Mouse (Mus musculus) heart, embryonic 13.5 days (tissue): Measurements from ENCODE around the gene Ddx39. TPM values are rescaled to one million over a fixed set of nuclear protein-coding genes. Genes with fewer than 3 reads are reported as not detected.

Source experiments
- ATAC-seq: fragments of 200-750 bp; cut with Nextera tagmentation; 2 replicates; pipeline ENCODE4 v1.8.0; 2017; ENCODE audit warnings: moderate TSS enrichment; ENCODE audit not compliant: insufficient number of reproducible peaks, low FRiP score, low TSS enrichment; ENCODE audit errors: extremely low read depth
- H3K27ac ChIP-seq: fragments of 300-500 bp; sonication (generic); replicated peaks from 2 replicates; pipeline ENCODE4 v1.5.1; 2015; ENCODE audit warnings: moderate library complexity, mild to moderate bottlenecking, inconsistent platforms
- H3K27me3 ChIP-seq: fragments of 300-500 bp; sonication (generic); replicated peaks from 2 replicates; pipeline ENCODE4 v1.6.1; 2015; ENCODE audit warnings: mild to moderate bottlenecking, inconsistent platforms
- H3K36me3 ChIP-seq: fragments of 300-500 bp; sonication (generic); 2 replicates; pipeline ENCODE4 v1.6.1; 2015; ENCODE audit warnings: mild to moderate bottlenecking, inconsistent platforms
- H3K4me1 ChIP-seq: fragments of 300-500 bp; sonication (generic); 2 replicates; pipeline ENCODE4 v1.6.1; 2015; ENCODE audit warnings: inconsistent platforms
- H3K4me2 ChIP-seq: fragments of 300-500 bp; sonication (generic); 2 replicates; pipeline ENCODE4 v1.6.1; 2015; ENCODE audit warnings: inconsistent platforms, mild to moderate bottlenecking, moderate library complexity
- H3K4me3 ChIP-seq: fragments of 300-500 bp; sonication (generic); 2 replicates; pipeline ENCODE4 v1.5.1; 2015; ENCODE audit warnings: moderate library complexity, mild to moderate bottlenecking, inconsistent platforms
- H3K9ac ChIP-seq: fragments of 300-500 bp; sonication (generic); 2 replicates; pipeline ENCODE4 v1.6.1; 2015; ENCODE audit warnings: inconsistent platforms, mild to moderate bottlenecking, moderate library complexity
- H3K9me3 ChIP-seq: fragments of 300-500 bp; sonication (generic); 2 replicates; pipeline ENCODE4 v1.6.1; 2016; ENCODE audit warnings: inconsistent platforms
- WGBS: fragments of 180-500 bp; shearing (Covaris S2); methylation state at CpG from one replicate; pipeline ENCODE4 v1.1.7; 2015; ENCODE audit warnings: mixed read lengths; 5-methylcytosine and 5-hydroxymethylcytosine counted together
- polyA plus RNA-seq: library from polyadenylated mRNA; unstranded; fragments of >200 nt; fragmentation: Nextera tagmentation; extraction: Ambion mirVana; gene quantifications from 2 replicates; pipeline ENCODE4 v1.2.1, GENCODE M21; 2015

Ddx39 gene
- polyA plus RNA-seq, 1 experiment from 2014 or later = 133 TPM

DNA sequence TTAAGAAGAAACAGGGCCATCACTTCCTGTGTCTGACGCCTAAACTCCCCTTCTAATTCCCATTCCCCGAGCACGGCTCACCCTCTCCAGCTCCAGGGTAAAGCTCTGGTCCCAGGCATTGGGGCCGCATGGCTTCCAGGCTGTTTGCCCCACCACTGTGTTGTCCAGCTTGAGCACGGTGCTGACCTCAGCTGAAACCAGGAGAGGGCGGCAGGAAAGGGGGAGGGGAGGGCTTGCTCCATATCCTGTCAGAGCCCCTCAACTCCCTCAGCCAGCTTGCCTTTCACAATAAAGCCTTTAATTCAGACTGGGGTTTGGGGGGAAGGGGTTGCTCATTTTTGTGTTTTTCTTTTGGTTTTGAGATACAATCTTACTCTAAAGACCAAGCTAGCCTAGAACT, 33.9 kb upstream of the Ddx39 start:
- peaks cover 22% of the 10 kb centered on the region for H3K4me1 ChIP-seq
- peak overlapping the region; percentile 70 for H3K27ac ChIP-seq
- H3K4me2 ChIP-seq = no peak overlapping the region
- no peak overlapping the region for H3K4me3 ChIP-seq
- H3K36me3 ChIP-seq = peaks cover 93% of the 10 kb centered on the region
- WGBS = 13% methylated on average over 6 of the region's 6 CpGs
- ATAC-seq = no peak
- H3K9ac ChIP-seq = no peak overlapping the region
- no peaks in the 10 kb centered on the region for H3K9me3 ChIP-seq
- no peaks in the 10 kb centered on the region for H3K27me3 ChIP-seq

DNA sequence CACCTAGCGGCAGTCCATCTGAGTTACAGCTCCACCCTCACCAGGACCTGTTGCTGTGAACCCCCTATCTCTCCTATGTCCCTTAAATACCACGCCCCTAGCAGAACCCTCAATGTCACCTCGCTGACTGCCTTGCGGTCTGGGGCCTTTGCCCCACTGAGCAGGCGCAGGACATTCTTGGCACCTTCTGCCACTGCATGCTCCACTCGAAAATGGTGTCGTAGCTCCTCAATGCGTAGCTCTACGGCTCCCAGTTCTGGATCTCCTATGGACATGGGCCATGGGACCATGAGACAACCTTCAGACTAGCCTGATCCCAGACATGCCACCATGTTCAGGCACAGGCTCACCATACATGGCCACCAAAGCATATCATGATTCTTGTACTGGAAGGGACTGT, 30.5 kb upstream of the Ddx39 start:
- Histone ChIP-seq H3K4me2 (no peak overlapping the region), H3K4me1 (peaks cover 22% of the 10 kb centered on the region), H3K36me3 (peaks cover 84% of the 10 kb centered on the region), H3K4me3 (no peak overlapping the region), H3K9ac (no peak overlapping the region), H3K27ac (no peak overlapping the region), H3K27me3 (no peaks in the 10 kb centered on the region), H3K9me3 (no peaks in the 10 kb centered on the region)
- no peak for ATAC-seq
- WGBS = 82% methylated on average over 9 of the region's 9 CpGs

DNA sequence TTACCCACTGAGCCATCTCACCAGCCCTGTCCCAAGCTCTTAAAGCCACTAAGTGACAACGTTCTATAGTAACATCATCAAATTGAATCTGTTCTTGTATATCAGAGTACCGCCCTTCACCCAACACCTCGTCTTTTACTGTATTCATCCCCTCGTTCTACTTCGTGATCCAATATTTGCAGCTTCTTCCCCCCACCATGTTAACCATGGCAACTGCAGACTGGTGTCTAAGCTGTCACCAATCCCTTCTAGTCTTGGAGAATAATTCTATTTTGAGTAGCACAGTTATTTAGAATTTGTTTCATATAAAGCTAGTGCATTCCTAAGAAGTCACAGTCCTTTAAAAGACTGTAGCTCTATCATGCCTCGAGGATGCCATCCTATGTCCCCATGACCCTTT, 25.7 kb upstream of the Ddx39 start:
- Histone ChIP-seq H3K9me3 (no peaks in the 10 kb centered on the region), H3K27me3 (no peaks in the 10 kb centered on the region)
- WGBS = 82% methylated on average over 6 of the region's 6 CpGs

DNA sequence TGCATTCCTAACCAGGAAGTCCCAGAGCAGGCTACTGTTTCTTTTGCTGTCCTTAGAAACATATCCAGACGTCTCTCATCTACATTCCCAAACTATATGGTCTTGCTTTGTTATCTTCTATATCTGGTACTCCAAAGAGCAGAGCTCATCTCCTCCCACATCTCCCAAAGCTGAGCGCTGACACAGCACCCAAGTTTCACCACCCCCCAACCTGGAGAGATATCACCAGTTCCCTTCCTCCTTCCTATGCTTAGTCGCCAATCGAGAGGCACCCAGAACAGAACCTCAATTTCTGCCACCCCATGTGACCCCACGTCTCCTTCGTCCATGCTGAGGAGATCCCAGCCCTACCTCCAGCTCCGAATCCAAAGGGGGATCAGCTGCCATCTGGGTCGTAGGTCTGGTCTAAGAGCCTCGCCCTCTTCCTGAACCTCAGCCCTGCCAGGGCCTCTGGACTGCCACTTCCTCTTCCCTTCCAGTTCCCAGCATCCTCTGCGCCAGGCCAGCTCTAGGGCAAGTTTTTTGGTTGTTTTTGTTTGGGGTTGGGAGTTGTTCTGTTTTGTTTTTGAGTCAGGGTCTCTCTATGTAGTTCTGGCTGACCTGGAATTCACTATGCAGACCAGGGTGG, 21.3 kb upstream of the Ddx39 start:
- H3K36me3 ChIP-seq = peaks cover 38% of the 10 kb centered on the region
- 65% methylated on average over 10 of the region's 10 CpGs for WGBS
- no peak for ATAC-seq
- no peak overlapping the region for H3K4me2 ChIP-seq
- no peak overlapping the region for H3K9ac ChIP-seq
- peaks cover 42% of the 10 kb centered on the region for H3K4me1 ChIP-seq
- no peaks in the 10 kb centered on the region for H3K9me3 ChIP-seq
- H3K27me3 ChIP-seq = no peaks in the 10 kb centered on the region
- H3K4me3 ChIP-seq = no peak overlapping the region
- H3K27ac ChIP-seq = no peak overlapping the region

More for the DNA sequence above, 25.7 kb upstream of the Ddx39 start:
- Histone ChIP-seq H3K36me3 (peaks cover 76% of the 10 kb centered on the region), H3K4me1 (peaks cover 9% of the 10 kb centered on the region), H3K27ac (no peak overlapping the region), H3K9ac (no peak overlapping the region), H3K4me2 (no peak overlapping the region), H3K4me3 (no peak overlapping the region)
- no peak for ATAC-seq

DNA sequence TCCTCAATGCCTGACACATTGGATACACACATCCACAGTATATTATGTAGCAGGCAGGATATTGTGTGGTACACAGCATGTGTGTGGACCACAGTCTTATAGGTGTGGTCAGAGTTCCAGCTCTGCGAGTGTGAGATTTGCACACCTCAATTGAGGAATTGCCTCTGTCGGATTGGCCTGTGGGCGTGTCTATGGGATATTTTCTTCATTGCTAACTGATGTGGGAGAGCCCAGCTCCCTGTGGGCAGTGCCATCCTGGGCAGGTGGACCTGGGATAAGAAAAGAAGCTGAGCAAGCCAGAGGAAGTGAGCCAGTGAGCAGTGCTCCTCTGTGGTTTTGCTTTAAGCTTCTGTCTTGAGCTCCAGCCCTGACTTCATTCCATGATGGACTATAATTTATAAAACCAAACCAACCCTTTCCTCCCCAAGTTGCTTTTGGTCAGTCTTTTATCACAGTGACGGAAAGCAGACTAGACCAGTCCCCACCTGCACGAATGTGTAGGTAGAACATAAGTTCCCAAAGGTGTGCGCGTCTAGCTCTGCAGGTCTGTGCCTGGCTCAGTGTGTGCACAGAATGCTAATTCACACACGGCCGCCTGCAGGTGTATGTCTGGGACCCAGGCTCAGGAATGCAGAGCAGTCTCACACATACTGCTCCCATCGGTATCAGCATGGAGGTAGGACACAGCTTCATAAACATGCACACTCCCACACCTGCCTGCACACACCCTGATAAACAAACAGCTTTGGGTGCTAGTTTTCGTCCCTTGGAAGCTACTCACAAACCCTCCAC, 20.4 kb upstream of the Ddx39 start:
- WGBS = 78% methylated on average over 11 of the region's 11 CpGs
- no peak for ATAC-seq

DNA sequence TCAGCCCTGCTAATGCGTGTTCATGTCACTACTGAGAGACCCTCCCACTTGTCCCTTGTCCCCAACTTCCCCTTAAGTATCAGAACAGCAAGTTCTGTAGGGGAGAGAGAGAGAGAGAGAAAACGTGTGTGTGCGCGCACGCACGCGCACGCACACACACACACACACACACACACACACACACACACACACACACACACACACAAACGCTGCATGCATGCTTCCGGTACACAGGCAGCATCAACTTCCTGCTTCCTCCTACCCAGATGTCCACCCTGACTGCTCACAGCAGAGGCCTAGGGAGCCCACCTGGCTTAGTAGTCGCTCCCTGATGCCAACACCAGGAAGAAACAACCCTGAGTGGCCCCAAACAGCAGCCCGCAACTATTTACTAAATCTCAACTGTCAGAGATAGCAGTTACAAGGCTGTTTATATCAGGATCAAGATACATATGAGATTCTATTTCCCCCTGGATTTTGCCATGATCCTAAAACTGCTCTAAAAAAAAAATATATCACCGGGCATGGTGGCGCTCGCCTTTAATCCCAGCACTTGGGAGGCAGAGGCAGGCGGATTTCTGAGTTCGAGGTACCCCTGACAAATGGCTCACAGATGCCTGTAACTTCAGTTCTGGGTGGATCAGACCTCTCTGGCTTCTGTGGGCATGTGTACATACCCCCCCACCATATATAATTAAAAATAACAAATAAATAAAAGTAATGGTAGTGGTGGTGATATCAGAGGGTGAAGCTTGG, 19.4 kb upstream of the Ddx39 start:
- peaks cover 55% of the 10 kb centered on the region for H3K4me1 ChIP-seq
- H3K27ac ChIP-seq = no peak overlapping the region
- no peaks in the 10 kb centered on the region for H3K27me3 ChIP-seq
- 83% methylated on average over 14 of the region's 17 CpGs for WGBS
- H3K36me3 ChIP-seq = peaks cover 23% of the 10 kb centered on the region
- no peak for ATAC-seq
- H3K9me3 ChIP-seq = no peaks in the 10 kb centered on the region
- H3K4me2 ChIP-seq = no peak overlapping the region
- no peak overlapping the region for H3K9ac ChIP-seq
- H3K4me3 ChIP-seq = no peak overlapping the region

More for the DNA sequence above, 20.4 kb upstream of the Ddx39 start:
- H3K4me1 ChIP-seq = peaks cover 46% of the 10 kb centered on the region
- peaks cover 33% of the 10 kb centered on the region for H3K36me3 ChIP-seq
- no peaks in the 10 kb centered on the region for H3K9me3 ChIP-seq
- H3K4me2 ChIP-seq = no peak overlapping the region
- H3K9ac ChIP-seq = no peak overlapping the region
- H3K27ac ChIP-seq = no peak overlapping the region
- no peak overlapping the region for H3K4me3 ChIP-seq
- no peaks in the 10 kb centered on the region for H3K27me3 ChIP-seq

DNA sequence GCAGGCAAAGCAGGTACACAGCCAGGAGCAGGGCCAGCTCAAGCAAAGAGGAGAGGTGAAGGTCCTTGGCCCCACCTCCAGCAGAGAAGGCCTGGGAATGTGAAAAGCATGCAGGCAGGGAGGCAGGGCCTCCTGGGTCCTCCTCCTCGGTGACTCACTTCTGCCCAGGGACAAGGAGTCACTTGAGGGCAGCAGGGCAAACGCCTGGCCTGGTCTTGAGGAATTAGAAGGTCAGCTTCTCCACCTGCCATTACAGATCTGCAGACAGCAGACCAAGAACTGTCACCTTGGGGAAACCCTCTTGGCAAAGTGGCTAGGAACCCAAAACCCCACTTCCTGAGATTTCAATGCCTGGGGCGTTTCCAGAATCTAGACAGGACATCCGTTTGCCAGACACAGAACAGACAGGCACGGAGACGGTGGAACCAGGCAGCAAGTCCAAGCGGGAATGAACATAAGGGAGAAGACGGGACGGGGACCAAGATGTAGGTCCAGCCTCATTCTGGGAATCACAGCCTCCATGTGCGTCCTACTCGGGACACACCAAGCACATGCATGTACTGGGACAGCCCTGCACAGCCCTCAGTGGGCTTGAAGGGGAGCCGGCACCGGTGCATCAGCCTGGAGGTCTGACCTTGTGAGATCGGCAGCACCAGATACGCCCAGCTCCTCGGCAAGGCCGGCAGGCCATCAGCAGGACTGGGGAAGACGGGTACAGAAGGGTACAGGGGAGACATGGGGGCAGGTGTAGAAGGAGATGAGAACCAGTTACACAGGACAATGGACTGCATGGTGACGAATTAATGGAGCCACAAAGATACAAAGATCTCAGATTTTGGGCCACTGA, 17.4 kb upstream of the Ddx39 start:
- peak overlapping the region; percentile 92 for H3K4me3 ChIP-seq
- no peak for ATAC-seq
- peaks cover 3% of the 10 kb centered on the region for H3K36me3 ChIP-seq
- no peaks in the 10 kb centered on the region for H3K9me3 ChIP-seq
- WGBS = 39% methylated on average over 19 of the region's 19 CpGs
- peak overlapping the region; percentile 79 for H3K27ac ChIP-seq
- no peaks in the 10 kb centered on the region for H3K27me3 ChIP-seq
- peak overlapping the region; percentile 98 for H3K4me2 ChIP-seq
- H3K9ac ChIP-seq = peak overlapping the region; percentile 96
- H3K4me1 ChIP-seq = peaks cover 63% of the 10 kb centered on the region

DNA sequence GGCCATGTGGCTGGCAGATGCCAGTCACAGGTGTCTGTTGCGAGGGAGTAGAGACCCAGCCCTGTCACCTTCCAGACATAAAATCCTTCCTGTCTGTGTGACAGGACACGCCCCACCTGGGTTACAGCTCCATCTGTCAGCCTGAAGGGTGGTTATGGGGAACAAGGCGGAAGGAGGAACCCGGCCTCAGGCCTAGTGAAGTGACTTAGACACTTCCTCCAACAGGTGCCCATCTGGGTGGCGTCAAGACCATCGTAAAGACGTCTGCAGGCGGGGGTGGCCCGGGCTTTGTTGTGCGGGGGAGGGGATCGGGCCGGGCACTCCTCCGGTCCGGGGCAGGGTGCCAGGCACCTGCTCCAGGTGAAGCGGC, 16.7 kb upstream of the Ddx39 start:
- Histone ChIP-seq H3K4me1 (peaks cover 63% of the 10 kb centered on the region), H3K4me2 (peak overlapping the region; percentile 98), H3K9me3 (no peaks in the 10 kb centered on the region), H3K36me3 (no peaks in the 10 kb centered on the region), H3K27me3 (no peaks in the 10 kb centered on the region), H3K27ac (peak overlapping the region; percentile 79), H3K4me3 (peak overlapping the region; percentile 92), H3K9ac (peak overlapping the region; percentile 96)
- ATAC-seq = no peak
- WGBS = 5% methylated on average over 15 of the region's 15 CpGs

DNA sequence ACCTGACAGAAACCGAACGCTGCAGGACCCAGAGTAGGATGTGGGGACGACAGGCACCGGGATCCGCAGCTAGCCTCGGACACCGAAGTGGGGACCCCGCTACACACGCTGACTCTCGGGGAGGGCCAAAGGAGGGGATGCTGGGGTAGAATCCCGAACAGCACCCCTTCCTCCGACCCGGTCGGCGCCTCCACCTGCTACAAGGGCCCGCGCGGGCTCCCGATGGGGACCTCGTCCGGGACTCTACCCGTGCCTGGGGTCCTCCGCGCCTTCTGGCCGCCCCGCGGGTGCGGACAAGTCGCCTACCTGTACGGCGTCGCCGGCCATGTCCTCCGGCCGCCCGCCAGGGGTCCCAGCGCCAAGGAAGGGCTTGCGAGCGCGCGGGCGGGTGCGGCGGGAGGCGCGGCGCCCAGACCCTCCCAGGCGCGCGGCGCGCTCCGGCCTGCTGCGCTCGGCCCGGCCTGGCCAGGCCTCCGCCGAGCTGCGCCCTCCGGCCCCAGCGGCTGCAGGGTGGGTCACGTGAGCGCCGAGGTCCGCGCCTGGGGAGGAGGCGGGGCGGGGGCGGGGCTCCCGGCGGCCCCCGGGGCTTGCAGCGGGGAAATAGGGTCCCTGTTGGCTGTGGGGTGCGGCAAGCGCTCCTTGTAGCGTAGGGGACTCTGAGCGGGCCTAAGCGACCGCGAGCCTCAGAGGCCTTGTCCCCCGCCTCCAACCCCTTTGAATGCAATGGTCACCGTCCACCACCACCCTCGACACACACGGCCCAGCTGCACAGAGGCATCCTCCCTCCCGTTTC, 16.1 kb upstream of the Ddx39 start, which contains the start of gene Pkn1:
TSS of gene Pkn1 (minus strand) at position 519 of the 793 bp plus-strand sequence.
- no peaks in the 10 kb centered on the region for H3K27me3 ChIP-seq
- WGBS = under 1% methylated on average over 69 of the region's 85 CpGs
- peak within 1 kb of the TSS; percentile 79 for H3K27ac ChIP-seq
- no peaks in the 10 kb centered on the region for H3K9me3 ChIP-seq
- H3K36me3 ChIP-seq = no peaks in the 10 kb centered on the region
- H3K4me2 ChIP-seq = peak within 1 kb of the TSS; percentile 98
- H3K4me3 ChIP-seq = peak within 1 kb of the TSS; percentile 92
- ATAC-seq = peak; percentile 88
- peak within 1 kb of the TSS; percentile 96 for H3K9ac ChIP-seq
- H3K4me1 ChIP-seq = peaks cover 58% of the 10 kb centered on the region

DNA sequence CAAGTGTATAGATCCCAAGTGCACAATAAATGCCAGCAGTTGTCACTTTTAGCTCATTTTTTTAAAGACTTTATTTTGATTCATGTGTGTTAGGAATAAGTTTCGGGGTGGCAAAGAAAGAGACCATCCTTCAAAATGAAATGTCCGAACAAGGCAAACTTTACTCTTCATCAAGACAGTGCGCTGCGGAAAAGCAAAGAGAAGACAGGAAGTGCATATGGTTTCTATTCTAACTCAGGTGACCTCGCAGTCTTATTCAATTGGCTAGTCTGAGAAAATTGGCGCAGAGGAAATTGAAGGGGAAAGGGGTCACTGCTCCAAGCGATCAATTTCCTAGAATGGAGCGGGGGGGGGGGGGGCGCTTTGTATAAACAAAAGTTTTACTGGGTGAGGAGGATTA, 15.4 kb upstream of the Ddx39 start:
- no peaks in the 10 kb centered on the region for H3K9me3 ChIP-seq

More for the DNA sequence above, 15.4 kb upstream of the Ddx39 start:
- Histone ChIP-seq H3K4me2 (peak overlapping the region; percentile 98), H3K9ac (peak overlapping the region; percentile 96), H3K4me1 (peaks cover 52% of the 10 kb centered on the region), H3K4me3 (peak overlapping the region; percentile 92), H3K27ac (peak overlapping the region; percentile 79), H3K27me3 (no peaks in the 10 kb centered on the region), H3K36me3 (no peaks in the 10 kb centered on the region)
- no peak for ATAC-seq
- 39% methylated on average over 9 of the region's 9 CpGs for WGBS
